Mouse (Mus musculus) left cerebral cortex, adult 2 months (tissue): Measurements from ENCODE around the gene Mxd3. TPM values are rescaled to one million over a fixed set of nuclear protein-coding genes. Genes with fewer than 3 reads are reported as not detected.

ENCODE experiments used
- DNase-seq, 2 experiments: peaks; one replicate each; pipeline ENCODE4 v3.0.0; 2021 to 2022; ENCODE audit warnings: low spot score in 2 of 2, mixed read lengths in 1 of 2; ENCODE audit errors: extremely low spot score in 1 of 2
- H3K27ac ChIP-seq: fragments of 200-600 bp; 2 replicates; pipeline ENCODE4 v1.8.1; 2022
- H3K4me3 ChIP-seq: fragments of 200-600 bp; 2 replicates; pipeline ENCODE4 v1.8.1; 2022
- CTCF ChIP-seq: fragments of 200-600 bp; IDR thresholded peaks from 2 replicates; pipeline ENCODE4 v1.8.1; 2022; ENCODE audit warnings: antibody characterized with exemption, mild to moderate bottlenecking, moderate library complexity
- intact Hi-C: fragments of 180-260 bp; cut with DNase I; formaldehyde crosslinking; loops from one replicate; pipeline ENCODE4 v1.15.1; 2025
- long read RNA-seq, 2 experiments: library from polyadenylated mRNA; stranded (forward); transcript quantifications; one replicate each; pipeline ENCODE4 v2.0.0; 2021; ENCODE audit warnings: borderline mapping rate in 2 of 2
- total RNA-seq, 2 experiments: library from RNA; stranded (reverse); gene quantifications; 2 replicates each; pipeline ENCODE4 v1.2.3; 2021

Mxd3 gene
- total RNA-seq: 1 to 10 TPM in 1 of 2 experiments, under 1 TPM in 1; 0.86 to 1.7 TPM
- long read RNA-seq, experiment 1: 0 reads
- long read RNA-seq, experiment 2: 0 reads

- Histone ChIP-seq H3K4me3 (peak within 1 kb of the TSS; percentile 60), H3K27ac (no peak within 1 kb of the TSS)
- intact Hi-C loops: loop anchor here (2.0 to 5.0 kb wide), 4 partner anchors 33 to 187 kb away; partner anchors contain the start of gene Lman2
- TF ChIP-seq CTCF: no peak; the same call in 1 of the 2 replicates
- DNase-seq: peak; percentile 78
Measured at GRCm38 (mm10) chr13:55329683-55330566, at the start of gene Mxd3. Gene Mxd3, minus strand, starts transcription at chr13:55329823.

GRCm38 (mm10) chr13:55378907-55379580 lies 49.4 kb upstream of the Mxd3 start:
- no peak for TF ChIP-seq CTCF
- DNase-seq: no peak
- intact Hi-C loops: no loop called here
- no peak overlapping the region for H3K27ac ChIP-seq
- no peak overlapping the region for H3K4me3 ChIP-seq

- H3K27ac ChIP-seq: no peak overlapping the region
- intact Hi-C loops: no loop called here
Measured at GRCm38 (mm10) chr13:55375877-55376276, 46.3 kb upstream of the Mxd3 start.

GRCm38 (mm10) chr13:55374206-55374924 lies 44.7 kb upstream of the Mxd3 start:
- DNase-seq: no peak
- intact Hi-C loops: no loop called here
- no peak for TF ChIP-seq CTCF
- Histone ChIP-seq H3K4me3 (no peak overlapping the region), H3K27ac (no peak overlapping the region)

More at GRCm38 (mm10) chr13:55375877-55376276, 46.3 kb upstream of the Mxd3 start:
- TF ChIP-seq CTCF: no peak
- no peak for DNase-seq
- H3K4me3 ChIP-seq: no peak overlapping the region

DNA sequence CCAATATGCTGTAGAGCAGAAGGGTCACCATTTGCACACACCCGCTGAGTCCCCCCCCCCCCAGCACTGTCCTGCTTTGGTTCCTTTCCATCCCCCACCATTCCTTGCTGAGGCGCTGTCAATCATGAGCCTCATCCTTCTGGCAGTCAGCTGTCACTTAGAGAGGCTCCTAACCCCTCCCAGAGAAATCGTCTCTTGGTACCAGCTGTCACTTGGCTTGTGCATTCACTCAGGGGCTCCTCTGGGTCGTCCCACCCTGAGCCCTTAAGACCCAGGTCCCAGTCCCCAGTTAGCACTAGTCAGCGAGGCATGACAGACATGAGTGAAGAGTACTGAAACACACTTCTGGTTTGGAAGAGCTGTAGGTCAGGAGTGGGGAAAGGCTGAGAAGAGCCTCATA lies 42.1 kb upstream of the Mxd3 start:
- no peak overlapping the region for H3K4me3 ChIP-seq
- H3K27ac ChIP-seq: no peak overlapping the region
- intact Hi-C loops: no loop called here
- DNase-seq: no peak
- TF ChIP-seq CTCF: no peak

DNA sequence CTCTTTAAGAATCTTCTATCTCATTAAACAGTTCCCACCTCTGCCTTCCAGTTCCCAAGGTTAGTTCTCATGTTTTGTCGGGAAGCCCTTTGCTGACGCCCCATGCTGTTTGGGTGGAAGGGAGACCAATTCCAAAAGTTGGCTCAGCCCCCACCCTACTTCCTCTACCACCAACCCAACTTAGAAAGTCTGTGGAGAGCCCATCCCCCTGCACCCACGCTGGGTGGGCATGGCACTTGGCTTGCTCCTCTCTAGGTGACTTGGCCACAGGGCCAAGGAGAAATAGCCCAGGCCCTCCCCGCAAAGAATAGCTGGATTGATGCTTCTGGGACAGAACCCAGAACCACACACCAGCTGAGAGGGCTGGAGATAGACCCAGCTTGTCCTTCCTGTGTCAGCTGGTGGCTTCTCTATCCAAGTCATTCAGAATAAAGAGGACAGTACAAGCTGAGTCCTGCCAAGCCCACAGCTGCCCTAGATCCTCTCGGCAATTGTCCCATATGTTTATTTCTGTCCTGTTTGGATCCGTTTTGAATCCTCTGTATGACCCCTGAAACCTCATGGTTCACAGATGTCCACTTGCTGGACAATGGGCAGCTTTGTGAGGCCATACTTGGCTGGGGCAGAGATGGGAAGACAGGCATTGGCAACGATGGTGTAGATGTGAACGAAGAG lies 41.5 kb upstream of the Mxd3 start:
- no peak for TF ChIP-seq CTCF
- H3K4me3 ChIP-seq: no peak overlapping the region
- H3K27ac ChIP-seq: no peak overlapping the region
- intact Hi-C loops: no loop called here
- no peak for DNase-seq

- H3K27ac ChIP-seq: peak overlapping the region; percentile 48
- intact Hi-C loops: no loop called here
- DNase-seq: no peak
- no peak for TF ChIP-seq CTCF
- peak overlapping the region; percentile 50 for H3K4me3 ChIP-seq
Measured at GRCm38 (mm10) chr13:55370234-55370633, 40.6 kb upstream of the Mxd3 start.

DNA sequence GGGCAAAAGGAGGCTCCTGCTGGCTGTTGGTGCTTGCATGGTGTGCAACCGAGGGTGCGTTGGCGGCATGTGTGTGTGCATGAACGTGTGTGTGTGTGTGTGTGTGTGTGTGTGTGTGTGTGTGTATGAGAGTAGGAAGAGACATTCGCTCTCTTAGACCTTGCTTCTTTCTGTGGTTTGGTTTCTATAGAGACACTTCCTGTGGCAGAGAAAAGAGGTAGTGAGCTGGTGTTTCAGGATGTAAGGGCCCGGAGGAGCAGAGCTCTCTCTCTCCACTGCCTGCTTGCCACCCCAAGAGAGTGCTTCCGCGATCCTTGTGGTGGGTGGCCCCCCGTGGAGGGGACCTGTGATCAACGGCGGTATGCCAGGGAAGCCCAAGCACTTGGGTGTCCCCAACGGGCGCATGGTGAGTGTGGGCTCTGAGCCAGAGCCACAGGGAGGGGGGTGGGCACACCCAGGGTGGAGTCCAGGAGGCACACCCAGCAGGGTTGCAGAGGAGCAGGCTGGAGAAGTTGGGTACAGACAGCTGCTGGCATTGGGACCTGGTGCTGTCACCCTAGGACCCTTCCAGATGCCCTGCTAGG lies 40.0 kb upstream of the Mxd3 start, which contains the start of gene Rgs14:
Gene Rgs14 (plus strand): TSS at position 202 of the 584 bp plus-strand sequence.
- H3K4me3 ChIP-seq: peak within 1 kb of the TSS; percentile 50
- peak; percentile 47 to 52 for DNase-seq
- TF ChIP-seq CTCF: no peak
- intact Hi-C loops: no loop called here
- H3K27ac ChIP-seq: peak within 1 kb of the TSS; percentile 48

DNA sequence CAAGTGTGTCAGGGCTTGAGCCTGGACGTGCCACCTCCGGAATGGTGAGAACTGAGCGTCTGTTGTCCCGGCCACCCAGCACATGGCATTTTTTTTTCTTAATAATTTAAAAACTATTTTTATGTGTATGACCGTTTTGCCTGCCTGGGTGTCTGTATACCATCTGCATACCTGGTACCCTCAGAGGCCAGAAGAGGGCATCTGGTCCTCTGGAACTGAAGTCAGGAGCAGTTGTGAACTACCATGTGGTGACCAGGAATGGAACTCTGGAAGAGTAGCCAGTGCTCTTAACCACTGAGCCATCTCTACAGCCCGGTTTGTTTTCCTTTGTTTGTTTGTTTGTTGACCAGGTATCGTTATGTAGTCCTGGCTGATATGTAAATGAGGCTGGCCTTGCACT lies 38.8 kb upstream of the Mxd3 start:
- no peak overlapping the region for H3K4me3 ChIP-seq
- DNase-seq: no peak
- H3K27ac ChIP-seq: no peak overlapping the region
- intact Hi-C loops: no loop called here
- no peak; the same call in 1 of the 2 replicates for TF ChIP-seq CTCF

DNA sequence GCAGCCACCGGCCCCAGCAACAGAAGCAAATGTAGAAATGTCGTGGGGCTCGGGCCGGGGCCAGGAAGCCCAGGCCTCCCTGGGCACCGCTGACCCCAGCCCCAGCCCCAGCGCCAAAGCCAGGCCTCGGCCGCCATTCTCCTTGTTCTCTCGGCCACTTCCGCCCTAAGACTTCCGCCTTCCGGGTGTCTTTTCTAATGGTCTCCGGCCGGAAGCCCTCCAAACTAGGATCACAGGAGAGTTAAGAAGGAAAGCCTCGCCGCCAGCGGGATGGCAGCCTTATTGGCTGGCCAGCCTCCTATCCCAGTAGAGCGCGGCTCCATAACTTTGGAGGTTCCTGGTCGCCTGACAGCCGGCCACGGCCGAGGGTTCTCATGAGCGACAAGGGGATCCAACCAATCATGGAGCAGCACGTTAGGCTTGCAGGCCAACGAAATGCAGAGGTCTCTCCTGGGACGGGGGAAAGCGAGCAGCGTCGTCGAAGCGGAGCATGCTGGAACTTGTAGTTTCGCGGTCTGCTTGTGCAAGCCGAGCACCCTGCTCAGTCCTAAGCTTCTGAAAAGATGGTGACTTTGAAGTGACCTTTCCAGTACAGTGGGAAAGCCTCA lies 32.9 kb upstream of the Mxd3 start, which contains the start of gene Lman2:
Gene Lman2 (minus strand): TSS at position 331 of the 608 bp plus-strand sequence.
- H3K27ac ChIP-seq: peak within 1 kb of the TSS; percentile 94
- no peak for TF ChIP-seq CTCF
- H3K4me3 ChIP-seq: peak within 1 kb of the TSS; percentile 96
- intact Hi-C loops: loop anchor here (2.0 kb wide), 1 partner anchor 34 kb away; the partner anchor contains the start of gene Mxd3
- DNase-seq: peak; percentile 93 to 96
